Mouse (Mus musculus) megakaryocyte, embryonic 14.5 days (primary cell): Measurements from ENCODE around the gene Nploc4.

Experiments used
- FLI1 ChIP-seq: IDR thresholded peaks from 2 replicates; pipeline ENCODE4 v1.6.1; 2012; ENCODE audit warnings: low read length, inconsistent platforms, mixed read lengths
- GATA1 ChIP-seq: IDR thresholded peaks from 3 replicates; pipeline ENCODE4 v1.6.1; 2012; ENCODE audit warnings: mixed read lengths, low read length, inconsistent platforms, borderline replicate concordance

GRCm38 (mm10) chr11:120349371-120349985 is 88.0 kb downstream of the Nploc4 start:
- TF ChIP-seq FLI1 = no peak
- TF ChIP-seq GATA1 = no peak
